Mouse (Mus musculus): Measurements from ENCODE around the gene Gm4133.
"Not testable (repeated sequence)": the region's sequence is repeated elsewhere in the genome, so short reads cannot be mapped to it uniquely, and the experiment has no call there.

Gm4133 gene

DNA sequence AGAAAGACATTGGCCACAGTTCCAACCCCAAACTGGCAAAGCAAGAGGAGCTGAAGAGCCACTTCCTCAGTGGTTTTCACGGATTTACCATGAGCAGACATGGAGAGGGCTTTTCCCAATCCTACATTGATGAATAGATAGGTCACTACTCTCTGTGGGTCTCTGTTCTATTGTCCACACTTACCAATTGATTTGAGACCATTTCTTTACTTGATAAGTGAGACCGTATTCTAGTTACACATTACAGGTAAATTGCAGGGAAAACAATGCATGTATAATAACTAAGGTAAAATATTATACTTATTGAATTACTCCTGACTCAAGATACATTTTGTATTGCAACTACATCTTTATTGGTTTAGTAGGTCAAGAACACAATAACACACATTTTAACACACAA is at the start of gene Gm4133:
TSS of gene Gm4133 (minus strand) at position 101 of the 400 bp plus-strand sequence.
- not testable (repeated sequence) for ATAC-seq (ENCODE audit: low TSS enrichment)

GRCm38 (mm10) chr7:20375310-20375709 is 41.4 kb upstream of the Gm4133 start, which contains the start of gene Gm5728:
Gene Gm5728, minus strand, starts transcription at chr7:20375410.
- not testable (repeated sequence) for ATAC-seq (ENCODE audit: low TSS enrichment)
